Mouse (Mus musculus) cortical plate, adult 2 months (tissue): ENCODE data around the gene Fsip1. TPM values are rescaled to one million over a fixed set of nuclear protein-coding genes. Genes with fewer than 3 reads are reported as not detected.

Experiments used
- H3K27ac ChIP-seq: fragments of 200-500 bp; 2 replicates; pipeline ENCODE4 v1.5.1; 2012; ENCODE audit warnings: low read length, control low read depth, inconsistent platforms; ENCODE audit not compliant: insufficient read depth
- H3K4me1 ChIP-seq: fragments of 200-500 bp; 2 replicates; pipeline ENCODE4 v1.6.1; 2011; ENCODE audit warnings: low read length; ENCODE audit not compliant: control insufficient read depth, insufficient read depth
- H3K4me3 ChIP-seq: fragments of 200-500 bp; 2 replicates; pipeline ENCODE4 v1.5.1; 2011; ENCODE audit warnings: mild to moderate bottlenecking, low read length, control low read depth; ENCODE audit not compliant: insufficient read depth
- CTCF ChIP-seq: fragments of 200-500 bp; IDR thresholded peaks from 2 replicates; pipeline ENCODE4 v1.5.1; 2011; ENCODE audit warnings: mild to moderate bottlenecking, control low read depth, low read length; ENCODE audit not compliant: insufficient read depth; ENCODE audit errors: extremely low read depth
- POLR2A ChIP-seq: fragments of 200-500 bp; IDR thresholded peaks from 2 replicates; pipeline ENCODE4 v1.6.1; 2011; ENCODE audit warnings: mild to moderate bottlenecking, low read length, control low read depth; ENCODE audit not compliant: insufficient read depth; ENCODE audit errors: extremely low read depth
- polyA plus RNA-seq: library from polyadenylated mRNA; depleted of rRNA; stranded (reverse); fragments of >200 nt; gene quantifications from 2 replicates; pipeline ENCODE4 v1.2.3, GENCODE M21; 2012

Fsip1 gene
- polyA plus RNA-seq, 1 experiment: 0.65 TPM

GRCm38 (mm10) chr2:118257094-118257493 lies 328 bp upstream of the Fsip1 start:
- Histone ChIP-seq H3K4me3 (peak overlapping the region; percentile 30; the same call in 1 of the 2 replicates), H3K27ac (no peak overlapping the region), H3K4me1 (no peaks in the 10 kb centered on the region)
- TF ChIP-seq POLR2A (no peak), CTCF (no peak)

GRCm38 (mm10) chr2:118254516-118254915 lies 2.2 kb downstream of the Fsip1 start:
- no peak overlapping the region for H3K4me3 ChIP-seq
- TF ChIP-seq CTCF: no peak
- no peak for TF ChIP-seq POLR2A
- H3K27ac ChIP-seq: no peak overlapping the region
- H3K4me1 ChIP-seq: no peaks in the 10 kb centered on the region

GRCm38 (mm10) chr2:118248966-118249365 lies 7.8 kb downstream of the Fsip1 start:
- TF ChIP-seq POLR2A (no peak), CTCF (no peak)

GRCm38 (mm10) chr2:118248016-118248415 lies 8.8 kb downstream of the Fsip1 start:
- no peak for TF ChIP-seq CTCF
- TF ChIP-seq POLR2A: no peak
- Histone ChIP-seq H3K27ac (no peak overlapping the region), H3K4me3 (no peak overlapping the region), H3K4me1 (no peaks in the 10 kb centered on the region)

More at GRCm38 (mm10) chr2:118248966-118249365, 7.8 kb downstream of the Fsip1 start:
- Histone ChIP-seq H3K27ac (no peak overlapping the region), H3K4me1 (no peaks in the 10 kb centered on the region), H3K4me3 (no peak overlapping the region)

GRCm38 (mm10) chr2:118245914-118246313 lies 10.9 kb downstream of the Fsip1 start:
- Histone ChIP-seq H3K27ac (no peak overlapping the region), H3K4me3 (no peak overlapping the region), H3K4me1 (no peaks in the 10 kb centered on the region)
- TF ChIP-seq POLR2A (no peak), CTCF (peak; percentile 82)

- Histone ChIP-seq H3K4me1 (no peaks in the 10 kb centered on the region), H3K27ac (no peak overlapping the region), H3K4me3 (no peak overlapping the region)
- no peak for TF ChIP-seq POLR2A
Observed at GRCm38 (mm10) chr2:118236196-118236595, 20.6 kb downstream of the Fsip1 start.

- no peak overlapping the region for H3K27ac ChIP-seq
- no peaks in the 10 kb centered on the region for H3K4me1 ChIP-seq
- TF ChIP-seq CTCF: no peak
- no peak for TF ChIP-seq POLR2A
- no peak overlapping the region for H3K4me3 ChIP-seq
Observed at GRCm38 (mm10) chr2:118235614-118236013, 21.2 kb downstream of the Fsip1 start.

GRCm38 (mm10) chr2:118230544-118230943 lies 26.2 kb downstream of the Fsip1 start:
- Histone ChIP-seq H3K4me1 (no peaks in the 10 kb centered on the region), H3K27ac (no peak overlapping the region), H3K4me3 (no peak overlapping the region)
- TF ChIP-seq POLR2A (no peak), CTCF (no peak)

- TF ChIP-seq POLR2A (no peak), CTCF (no peak)
- Histone ChIP-seq H3K27ac (no peak overlapping the region), H3K4me3 (no peak overlapping the region), H3K4me1 (no peaks in the 10 kb centered on the region)
Observed at GRCm38 (mm10) chr2:118228486-118229079, 28.2 kb downstream of the Fsip1 start.

GRCm38 (mm10) chr2:118225316-118226041 lies 31.3 kb downstream of the Fsip1 start:
- no peak overlapping the region for H3K4me3 ChIP-seq
- H3K27ac ChIP-seq: no peak overlapping the region
- no peaks in the 10 kb centered on the region for H3K4me1 ChIP-seq
- TF ChIP-seq CTCF: no peak
- no peak for TF ChIP-seq POLR2A
